8 mouse cellular contexts compared by ENCODE assay signal in the genomic region with DNA sequence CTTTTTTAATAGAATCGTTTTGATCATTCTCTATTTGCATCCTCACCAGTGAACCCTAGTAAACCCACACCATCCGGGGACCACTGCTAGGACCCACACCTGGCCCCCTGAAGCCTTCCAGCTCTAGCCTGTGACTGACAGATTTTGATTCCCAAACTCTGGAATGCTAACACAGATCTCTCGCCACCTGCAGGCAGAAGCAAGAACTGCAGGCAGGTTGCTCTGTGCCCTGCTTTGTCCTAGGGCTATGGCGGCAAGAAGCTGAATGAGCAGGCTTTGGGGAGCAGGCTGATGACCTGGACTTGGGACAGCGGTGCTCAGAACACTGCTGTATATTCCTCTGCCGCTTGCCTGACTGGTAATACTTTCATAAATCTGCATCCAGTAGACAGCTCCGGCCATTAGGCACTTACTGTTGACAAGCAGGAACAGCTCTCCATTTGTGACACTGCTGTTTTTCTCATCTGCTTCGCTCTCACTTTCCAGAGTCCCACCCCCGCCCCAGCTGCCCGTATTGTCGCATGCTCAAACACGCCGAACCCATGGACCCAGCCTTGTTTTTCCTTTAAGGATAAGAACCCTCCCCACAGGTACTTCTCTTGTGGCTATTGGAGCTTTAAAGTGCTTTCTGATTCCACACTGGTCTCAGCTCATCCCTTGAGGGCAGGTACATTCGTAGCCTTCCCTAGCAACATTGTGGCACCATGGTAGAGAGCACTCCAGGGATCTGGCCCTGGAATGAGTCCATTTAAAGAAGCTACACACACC.
DNase-seq lines count a peak whose midpoint lies in the region; ATAC-seq and TF ChIP-seq lines count a peak whose summit lies in the region.

No protein-coding gene starts in this region.

- H3K27me3 ChIP-seq in embryonic facial prominence, embryonic 14.5 days (replicated peaks; ENCODE audit: control insufficient read depth, insufficient read depth, low read length), result no peaks in the 10 kb centered on the region
- no peaks in the 10 kb centered on the region for H3K27me3 ChIP-seq in heart, embryonic 10.5 days (ENCODE audit: insufficient read depth, poor library complexity, severe bottlenecking)
- no peaks in the 10 kb centered on the region for H3K27me3 ChIP-seq in kidney, postnatal 0 days (ENCODE audit: insufficient read depth, low read length)
- H3K27me3 ChIP-seq in liver, embryonic 11.5 days (replicated peaks; ENCODE audit: control insufficient read depth, insufficient read depth, low read length), result no peaks in the 10 kb centered on the region
- H3K27me3 ChIP-seq in neural tube, embryonic 14.5 days (ENCODE audit: control insufficient read depth, insufficient read depth, low read length), result no peaks in the 10 kb centered on the region
- H3K27me3 ChIP-seq in thymus, adult 2 months (ENCODE audit: control insufficient read depth, insufficient read depth, low read length), result no peaks in the 10 kb centered on the region

- peaks cover 49% of the 10 kb centered on the region for H3K4me1 ChIP-seq in embryonic facial prominence, embryonic 14.5 days (ENCODE audit: control insufficient read depth, insufficient read depth, low read length)
- peaks cover 66% of the 10 kb centered on the region for H3K4me1 ChIP-seq in heart, embryonic 10.5 days
- peaks cover 39% of the 10 kb centered on the region for H3K4me1 ChIP-seq in kidney, postnatal 0 days (replicated peaks; ENCODE audit: insufficient read depth, low read length)
- peaks cover 51% of the 10 kb centered on the region for H3K4me1 ChIP-seq in liver, embryonic 11.5 days (replicated peaks; ENCODE audit: control insufficient read depth, insufficient read depth, low read length)
- H3K4me1 ChIP-seq in neural tube, embryonic 14.5 days (ENCODE audit: control insufficient read depth, insufficient read depth, low read length), result peaks cover 48% of the 10 kb centered on the region
- peaks cover 45% of the 10 kb centered on the region for H3K4me1 ChIP-seq in thymus, adult 2 months (replicated peaks; ENCODE audit: control insufficient read depth, insufficient read depth, low read length)

- no peaks in the 10 kb centered on the region for H3K9me3 ChIP-seq in embryonic facial prominence, embryonic 14.5 days (ENCODE audit: control insufficient read depth, low read length)
- H3K9me3 ChIP-seq in heart, embryonic 10.5 days, result no peaks in the 10 kb centered on the region
- H3K9me3 ChIP-seq in kidney, postnatal 0 days (replicated peaks; ENCODE audit: low read length), result no peaks in the 10 kb centered on the region
- H3K9me3 ChIP-seq in liver, embryonic 11.5 days (ENCODE audit: control insufficient read depth, low read length), result no peaks in the 10 kb centered on the region
- H3K9me3 ChIP-seq in neural tube, embryonic 14.5 days (ENCODE audit: control insufficient read depth, low read length), result no peaks in the 10 kb centered on the region

- TF ChIP-seq POLR2A in thymus, adult 2 months (IDR thresholded peaks at IDR 0.05; ENCODE audit: control insufficient read depth, extremely low read depth, insufficient read depth, low read length, poor library complexity), result no peak

- H3K27ac ChIP-seq in embryonic facial prominence, embryonic 14.5 days (replicated peaks; ENCODE audit: low read depth, low read length), result peak overlapping the region; percentile 98
- H3K27ac ChIP-seq in heart, embryonic 10.5 days, result peak overlapping the region; percentile 70
- H3K27ac ChIP-seq in kidney, postnatal 0 days, result peak overlapping the region; percentile 60
- no peak overlapping the region for H3K27ac ChIP-seq in liver, embryonic 11.5 days (ENCODE audit: low read depth, low read length)
- peak overlapping the region; percentile 90 for H3K27ac ChIP-seq in neural tube, embryonic 14.5 days (ENCODE audit: low read depth, low read length)
- no peak overlapping the region for H3K27ac ChIP-seq in thymus, adult 2 months (ENCODE audit: control insufficient read depth, insufficient read depth, low read length)

- H3K4me3 ChIP-seq in embryonic facial prominence, embryonic 14.5 days (ENCODE audit: low read depth, low read length), result no peak overlapping the region
- peak overlapping the region; percentile 16; the same call in 1 of the 2 replicates for H3K4me3 ChIP-seq in heart, embryonic 10.5 days
- H3K4me3 ChIP-seq in kidney, postnatal 0 days (replicated peaks; ENCODE audit: low read depth, low read length), result no peak overlapping the region
- no peak overlapping the region for H3K4me3 ChIP-seq in liver, embryonic 11.5 days (ENCODE audit: low read depth, low read length)
- H3K4me3 ChIP-seq in neural tube, embryonic 14.5 days (ENCODE audit: low read depth, low read length), result no peak overlapping the region
- H3K4me3 ChIP-seq in thymus, adult 2 months (ENCODE audit: control insufficient read depth, insufficient read depth, low read length), result no peak overlapping the region

- peak overlapping the region; percentile 36 for H3K4me2 ChIP-seq in embryonic facial prominence, embryonic 14.5 days (ENCODE audit: low read depth, low read length)
- 0 out of 2 replicates have a peak overlapping the region, but pooled peaks have one; percentile 27 for H3K4me2 ChIP-seq in kidney, postnatal 0 days (ENCODE audit: low read length)
- no peak overlapping the region for H3K4me2 ChIP-seq in liver, embryonic 11.5 days
- peak overlapping the region; percentile 35 for H3K4me2 ChIP-seq in neural tube, embryonic 14.5 days (ENCODE audit: low read depth, low read length)

- peak; percentile 58 for DNase-seq in 3134 (ENCODE audit: extremely low read depth, insufficient read length, low spot score)
- peak; percentile 90 for DNase-seq in adrenal gland, postnatal 14 days
- DNase-seq in embryonic facial prominence, embryonic 14.5 days (ENCODE audit: low spot score), result peak; percentile 81
- no peak for DNase-seq in heart, embryonic 10.5 days (ENCODE audit: low spot score)
- peak; percentile 87 for DNase-seq in kidney, postnatal 0 days (ENCODE audit: low spot score)
- peak; percentile 81 for DNase-seq in liver, embryonic 11.5 days (ENCODE audit: low spot score)
- DNase-seq in thymus, adult 2 months, result peak; percentile 80

- WGBS in embryonic facial prominence, embryonic 14.5 days, result 18% methylated on average over 14 of the region's 14 CpGs
- WGBS in heart, embryonic 10.5 days, result 20% methylated on average over 14 of the region's 14 CpGs
- WGBS in kidney, postnatal 0 days, result 14% methylated on average over 14 of the region's 14 CpGs
- 35% methylated on average over 14 of the region's 14 CpGs for WGBS in liver, embryonic 11.5 days
- WGBS in neural tube, embryonic 14.5 days, result 12% methylated on average over 14 of the region's 14 CpGs
- WGBS in thymus, adult 2 months, result 74% methylated on average over 14 of the region's 14 CpGs

- TF ChIP-seq CTCF in kidney, postnatal 0 days (IDR thresholded peaks at IDR 0.05; ENCODE audit: low read depth), result peak; percentile 95
- peak; percentile 95 for TF ChIP-seq CTCF in thymus, adult 2 months (IDR thresholded peaks at IDR 0.05; ENCODE audit: borderline replicate concordance, control insufficient read depth, extremely low read depth, insufficient read depth, low read length, poor library complexity)

- H3K36me3 ChIP-seq in embryonic facial prominence, embryonic 14.5 days (ENCODE audit: control insufficient read depth, insufficient read depth, low read length), result no peaks in the 10 kb centered on the region
- no peaks in the 10 kb centered on the region for H3K36me3 ChIP-seq in heart, embryonic 10.5 days
- H3K36me3 ChIP-seq in kidney, postnatal 0 days (ENCODE audit: insufficient read depth, low read length), result no peaks in the 10 kb centered on the region
- H3K36me3 ChIP-seq in liver, embryonic 11.5 days (ENCODE audit: control insufficient read depth, insufficient read depth, low read length), result no peaks in the 10 kb centered on the region
- no peaks in the 10 kb centered on the region for H3K36me3 ChIP-seq in neural tube, embryonic 14.5 days (ENCODE audit: control insufficient read depth, insufficient read depth, low read length)
- H3K36me3 ChIP-seq in thymus, adult 2 months (ENCODE audit: control insufficient read depth, insufficient read depth, low read length), result no peaks in the 10 kb centered on the region

- no peak overlapping the region for H3K9ac ChIP-seq in embryonic facial prominence, embryonic 14.5 days (ENCODE audit: low read depth, low read length)
- H3K9ac ChIP-seq in kidney, postnatal 0 days (ENCODE audit: low read depth, low read length), result 0 out of 2 replicates have a peak overlapping the region, but pooled peaks have one; percentile 28
- no peak overlapping the region for H3K9ac ChIP-seq in liver, embryonic 11.5 days (ENCODE audit: low read depth, low read length)
- H3K9ac ChIP-seq in neural tube, embryonic 14.5 days (replicated peaks; ENCODE audit: low read depth, low read length), result peak overlapping the region; percentile 42; the same call in 1 of the 2 replicates

- ATAC-seq in embryonic facial prominence, embryonic 14.5 days (ENCODE audit: low read depth), result no peak
- ATAC-seq in kidney, postnatal 0 days (replicated peaks; ENCODE audit: low FRiP score, low read depth), result no peak
- ATAC-seq in liver, embryonic 11.5 days (replicated peaks; ENCODE audit: low FRiP score), result no peak
- ATAC-seq in neural tube, embryonic 14.5 days (ENCODE audit: low read depth), result peak; percentile 16; the same call in 1 of the 2 replicates

Comparison
In these comparisons a context has a peak if more than half of its experiments do, and no peak if none do; other contexts are left out.
1. H3K27ac ChIP-seq: peak in embryonic facial prominence, embryonic 14.5 days (single experiment), heart, embryonic 10.5 days (single experiment), kidney, postnatal 0 days (single experiment) and neural tube, embryonic 14.5 days (single experiment); none in liver, embryonic 11.5 days (single experiment) and thymus, adult 2 months (single experiment).
2. H3K9ac ChIP-seq: peak in kidney, postnatal 0 days (single experiment) and neural tube, embryonic 14.5 days (single experiment); none in embryonic facial prominence, embryonic 14.5 days (single experiment) and liver, embryonic 11.5 days (single experiment).